Mouse (Mus musculus) liver, embryonic 14.5 days (tissue): Measurements from ENCODE around the gene Icam4. TPM values are rescaled to one million over a fixed set of nuclear protein-coding genes. Genes with fewer than 3 reads are reported as not detected.
A peak's percentile ranks its signal among the peaks of the same experiment; 100 is the strongest.

ENCODE experiments used
- ATAC-seq: fragments of 200-750 bp; cut with Nextera tagmentation; 2 replicates; pipeline ENCODE4 v1.8.0; 2017; ENCODE audit warnings: moderate number of reproducible peaks, mild to moderate bottlenecking, moderate library complexity; ENCODE audit not compliant: insufficient read depth
- DNase-seq, 3 experiments: peaks; one replicate each; pipeline ENCODE4 v3.0.0-alpha.2; 2012 to 2013; ENCODE audit warnings: low read depth in 3 of 3, low spot score in 3 of 3
- H3K27ac ChIP-seq: fragments of 300-500 bp; sonication (generic); 2 replicates; pipeline ENCODE4 v1.5.1; 2014; ENCODE audit warnings: moderate library complexity, mild to moderate bottlenecking, control low read depth, inconsistent platforms
- H3K27me3 ChIP-seq: fragments of 300-500 bp; sonication (generic); 2 replicates; pipeline ENCODE4 v1.6.1; 2014; ENCODE audit warnings: mild to moderate bottlenecking, low read length, moderate library complexity; ENCODE audit not compliant: control insufficient read depth, insufficient read depth
- H3K36me3 ChIP-seq: fragments of 300-500 bp; sonication (generic); replicated peaks from 2 replicates; pipeline ENCODE4 v1.6.1; 2014; ENCODE audit warnings: low read depth; ENCODE audit not compliant: control insufficient read depth, insufficient read depth
- H3K4me1 ChIP-seq, 2 experiments: fragments of 200-500 bp in 1 of 2; fragments of 300-500 bp in 1 of 2; sonication (generic) in 1 of 2; replicated peaks; 2 replicates each; pipeline ENCODE4 v1.6.1; 2012 to 2014; ENCODE audit warnings: antibody characterized with exemption in 1 of 2, inconsistent platforms in 1 of 2, low read length in 1 of 2; ENCODE audit not compliant: control insufficient read depth in 2 of 2, insufficient read depth in 2 of 2
- H3K4me2 ChIP-seq: fragments of 300-500 bp; sonication (generic); 2 replicates; pipeline ENCODE4 v1.6.1; 2014; ENCODE audit warnings: low read depth, mild to moderate bottlenecking, control low read depth, moderate library complexity
- H3K4me3 ChIP-seq, 2 experiments: fragments of 200-500 bp in 1 of 2; fragments of 300-500 bp in 1 of 2; sonication (generic) in 1 of 2; 2 replicates each; pipeline ENCODE4 v1.5.1; 2012 to 2014; ENCODE audit warnings: low read depth in 2 of 2, low read length in 2 of 2, mild to moderate bottlenecking in 2 of 2, control low read depth in 1 of 2, inconsistent platforms in 1 of 2, moderate library complexity in 1 of 2; ENCODE audit not compliant: insufficient read depth in 1 of 2
- H3K9ac ChIP-seq: fragments of 300-500 bp; sonication (generic); replicated peaks from 2 replicates; pipeline ENCODE4 v1.6.1; 2014; ENCODE audit warnings: mild to moderate bottlenecking, control low read depth, moderate library complexity
- H3K9me3 ChIP-seq: fragments of 300-500 bp; sonication (generic); 2 replicates; pipeline ENCODE4 v1.6.1; 2016; ENCODE audit warnings: low read length, mixed read lengths; ENCODE audit not compliant: control insufficient read depth
- CTCF ChIP-seq: IDR thresholded peaks from 2 replicates; pipeline ENCODE4 v1.5.1; 2016; ENCODE audit warnings: antibody characterized with exemption, low read depth, control low read depth
- EP300 ChIP-seq: IDR thresholded peaks from 2 replicates; pipeline ENCODE4 v1.6.1; 2016; ENCODE audit warnings: antibody characterized with exemption, low read depth
- WGBS: fragments of 180-500 bp; shearing (Covaris S2); extraction: QIAGEN DNeasy Blood & Tissue Kit; methylation state at CpG from one replicate; pipeline ENCODE4 v1.1.7; 2014; ENCODE audit not compliant: insufficient replicate concordance; 5-methylcytosine and 5-hydroxymethylcytosine counted together
- polyA plus RNA-seq, 2 experiments: library from polyadenylated mRNA; depleted of rRNA in 1 of 2; stranded (reverse) in 1 of 2; unstranded in 1 of 2; fragments of >200 nt; fragmentation: Nextera tagmentation in 1 of 2; extraction: Ambion mirVana in 1 of 2; gene quantifications; 2 replicates each; pipeline versions ENCODE4 v1.2.1 to v1.2.3; 2012 to 2014

Icam4 gene
- polyA plus RNA-seq, 2 experiments: 61.8 to 204 TPM

DNA sequence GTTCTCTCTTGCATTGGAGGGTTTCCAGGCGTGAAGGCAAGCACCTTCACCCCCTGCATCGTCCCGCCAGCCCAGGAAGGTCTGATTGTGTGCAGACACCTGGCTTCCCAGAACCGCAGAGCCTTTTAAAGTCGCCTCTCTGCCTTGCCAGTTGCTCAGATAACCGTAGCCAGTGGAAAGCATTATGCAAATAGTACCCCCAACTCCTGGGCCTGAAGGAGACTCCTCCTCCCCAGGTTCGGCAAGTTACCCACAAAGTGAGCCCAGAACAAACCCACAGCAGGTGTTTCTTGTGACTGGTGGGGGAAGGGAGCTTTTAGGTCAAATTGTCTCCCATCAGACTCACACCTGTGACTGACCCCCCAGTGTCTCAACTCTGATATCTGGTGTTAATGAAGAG, 41.2 kb upstream of the Icam4 start:
- ATAC-seq (no peak), DNase-seq (no peak)
- no peak overlapping the region for H3K9ac ChIP-seq
- H3K4me2 ChIP-seq: no peak overlapping the region
- H3K36me3 ChIP-seq: no peaks in the 10 kb centered on the region
- H3K4me1 ChIP-seq: peaks cover 0 to 4% of the 10 kb centered on the region in 2 experiments; a peak in 2 of 4 replicates
- WGBS: 23% methylated on average over 7 of the region's 7 CpGs
- no peaks in the 10 kb centered on the region for H3K27me3 ChIP-seq
- no peaks in the 10 kb centered on the region for H3K9me3 ChIP-seq
- no peak overlapping the region for H3K27ac ChIP-seq
- TF ChIP-seq EP300: no peak
- TF ChIP-seq CTCF: no peak
- no peak overlapping the region for H3K4me3 ChIP-seq

- H3K27me3 ChIP-seq: no peaks in the 10 kb centered on the region
- H3K4me1 ChIP-seq: no peaks in the 10 kb centered on the region
- no peaks in the 10 kb centered on the region for H3K36me3 ChIP-seq
- no peak overlapping the region for H3K27ac ChIP-seq
- no peak overlapping the region for H3K4me3 ChIP-seq
- 23% methylated on average over 10 of the region's 10 CpGs for WGBS
- peak overlapping the region; percentile 1; the same call in 1 of the 2 replicates for H3K4me2 ChIP-seq
- no peak for ATAC-seq
- no peak for TF ChIP-seq CTCF
- TF ChIP-seq EP300: no peak
- DNase-seq: no peak
- no peaks in the 10 kb centered on the region for H3K9me3 ChIP-seq
- H3K9ac ChIP-seq: no peak overlapping the region
Measured at GRCm38 (mm10) chr9:20990861-20991260, 38.3 kb upstream of the Icam4 start.

DNA sequence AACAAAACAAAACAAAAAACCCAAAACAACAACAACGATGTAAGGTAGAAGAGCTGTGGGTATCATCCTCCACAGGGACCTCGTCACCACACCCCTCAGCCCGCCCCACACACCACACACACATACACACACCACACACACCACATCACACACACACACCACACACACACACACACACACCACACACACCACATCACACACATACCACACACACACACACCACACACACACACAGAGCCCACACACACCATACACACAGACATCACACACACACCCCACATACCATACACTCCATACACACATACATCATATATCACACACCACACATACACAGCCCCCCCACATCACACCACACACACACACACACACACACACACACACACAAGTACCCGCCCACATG, 37.6 kb upstream of the Icam4 start:
- no peak for TF ChIP-seq EP300
- no peak for TF ChIP-seq CTCF
- no peak overlapping the region for H3K4me2 ChIP-seq
- no peaks in the 10 kb centered on the region for H3K36me3 ChIP-seq
- H3K4me1 ChIP-seq: no peaks in the 10 kb centered on the region
- WGBS: 62% methylated on average over 4 of the region's 4 CpGs
- ATAC-seq (no peak), DNase-seq (no peak)
- no peaks in the 10 kb centered on the region for H3K27me3 ChIP-seq
- no peak overlapping the region for H3K4me3 ChIP-seq
- H3K9ac ChIP-seq: no peak overlapping the region
- no peak overlapping the region for H3K27ac ChIP-seq
- no peaks in the 10 kb centered on the region for H3K9me3 ChIP-seq

DNA sequence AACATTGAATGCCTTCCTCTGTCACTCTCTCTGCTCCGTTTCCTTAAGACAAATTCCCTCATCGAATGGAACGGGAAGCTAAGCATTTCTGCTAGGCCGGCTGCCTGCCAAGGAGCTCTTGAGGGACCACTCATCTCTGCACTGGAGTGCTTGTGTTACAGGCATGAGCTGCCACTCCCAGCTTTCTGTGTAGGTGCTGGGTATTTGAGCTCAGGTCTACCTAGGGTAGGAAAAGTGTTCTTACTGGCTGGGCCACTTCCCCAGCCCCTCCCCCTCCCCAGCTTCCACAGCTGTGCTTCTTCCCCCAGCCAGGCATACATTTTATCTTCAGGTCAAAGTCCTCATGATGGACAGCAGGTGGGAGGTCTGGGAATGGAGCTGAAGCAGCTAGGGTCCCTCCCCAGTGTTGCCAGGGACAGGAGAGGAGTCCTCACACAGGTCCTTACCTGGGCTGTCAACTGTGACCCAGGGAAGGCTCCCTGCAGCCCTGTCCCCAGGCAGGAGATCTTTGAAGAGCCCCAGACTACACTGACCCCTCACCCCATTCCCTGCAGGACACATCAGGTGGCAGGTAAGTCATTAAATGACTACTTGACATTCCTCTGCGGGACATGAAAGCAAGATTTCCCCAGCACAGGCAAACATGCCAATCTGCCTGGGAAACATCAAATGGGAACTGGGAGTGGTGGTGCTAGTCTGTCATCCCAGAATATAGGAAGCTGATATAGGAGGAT, 35.8 kb upstream of the Icam4 start:
- Histone ChIP-seq H3K9me3 (no peaks in the 10 kb centered on the region), H3K36me3 (no peaks in the 10 kb centered on the region), H3K27me3 (no peaks in the 10 kb centered on the region), H3K4me2 (no peak overlapping the region), H3K9ac (no peak overlapping the region), H3K4me3 (no peak overlapping the region), H3K4me1 (peaks cover 0 to 3% of the 10 kb centered on the region in 2 experiments; a peak in 2 of 4 replicates), H3K27ac (no peak overlapping the region)
- DNase-seq: no peak
- no peak for TF ChIP-seq EP300
- WGBS: 68% methylated on average over 5 of the region's 5 CpGs
- no peak for ATAC-seq

DNA sequence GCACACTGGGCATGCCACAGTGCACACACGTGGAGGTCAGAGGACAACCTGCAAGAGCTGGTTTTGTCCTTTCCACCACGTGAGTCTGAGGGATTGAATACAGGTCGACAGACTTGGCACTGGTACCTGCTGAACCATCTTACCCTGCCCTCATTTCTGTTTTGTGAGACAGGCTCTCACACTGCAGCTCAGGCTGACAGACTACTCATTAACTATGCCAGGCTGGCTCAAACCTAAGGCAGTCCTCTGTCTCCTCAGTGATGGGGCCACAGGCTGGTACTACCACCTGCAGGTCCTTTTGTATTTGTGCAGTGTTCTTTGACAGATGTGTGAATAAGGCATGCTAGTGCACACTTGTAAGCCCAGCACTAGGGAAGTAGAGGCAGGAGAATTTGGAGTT, 34.1 kb upstream of the Icam4 start:
- Histone ChIP-seq H3K9me3 (no peaks in the 10 kb centered on the region), H3K4me1 (peaks cover 0 to 3% of the 10 kb centered on the region in 2 experiments; a peak in 2 of 4 replicates), H3K9ac (no peak overlapping the region), H3K27me3 (no peaks in the 10 kb centered on the region), H3K27ac (no peak overlapping the region), H3K4me3 (no peak overlapping the region), H3K4me2 (no peak overlapping the region), H3K36me3 (no peaks in the 10 kb centered on the region)
- no peak for DNase-seq
- no peak for TF ChIP-seq EP300
- TF ChIP-seq CTCF: no peak
- ATAC-seq: no peak
- WGBS: 57% methylated on average over 3 of the region's 3 CpGs
